Mouse (Mus musculus) heart, embryonic 15.5 days (tissue): Measurements from ENCODE around the gene Wdr95. TPM values are rescaled to one million over a fixed set of nuclear protein-coding genes. Genes with fewer than 3 reads are reported as not detected.

Experiments
- ATAC-seq: fragments of 200-750 bp; cut with Nextera tagmentation; replicated peaks from 2 replicates; pipeline ENCODE4 v1.8.0; 2017; ENCODE audit warnings: low read depth, moderate TSS enrichment; ENCODE audit not compliant: insufficient number of reproducible peaks, insufficient read depth, low FRiP score
- H3K27ac ChIP-seq: fragments of 300-500 bp; sonication (generic); 2 replicates; pipeline ENCODE4 v1.5.1; 2015; ENCODE audit warnings: mild to moderate bottlenecking, inconsistent platforms
- H3K27me3 ChIP-seq: fragments of 300-500 bp; sonication (generic); 2 replicates; pipeline ENCODE4 v1.6.1; 2015; ENCODE audit warnings: inconsistent platforms
- H3K36me3 ChIP-seq: fragments of 300-500 bp; sonication (generic); 2 replicates; pipeline ENCODE4 v1.6.1; 2015; ENCODE audit warnings: mild to moderate bottlenecking, inconsistent platforms
- H3K4me1 ChIP-seq: fragments of 300-500 bp; sonication (generic); replicated peaks from 2 replicates; pipeline ENCODE4 v1.6.1; 2015; ENCODE audit warnings: inconsistent platforms
- H3K4me2 ChIP-seq: fragments of 300-500 bp; sonication (generic); 2 replicates; pipeline ENCODE4 v1.6.1; 2015; ENCODE audit warnings: inconsistent platforms, mild to moderate bottlenecking, moderate library complexity
- H3K4me3 ChIP-seq: fragments of 300-500 bp; sonication (generic); 2 replicates; pipeline ENCODE4 v1.5.1; 2015; ENCODE audit warnings: mild to moderate bottlenecking, inconsistent platforms
- H3K9ac ChIP-seq: fragments of 300-500 bp; sonication (generic); 2 replicates; pipeline ENCODE4 v1.6.1; 2015; ENCODE audit warnings: mild to moderate bottlenecking, inconsistent platforms
- H3K9me3 ChIP-seq: fragments of 300-500 bp; sonication (generic); replicated peaks from 2 replicates; pipeline ENCODE4 v1.6.1; 2016; ENCODE audit warnings: inconsistent platforms
- WGBS: fragments of 180-500 bp; shearing (Covaris S2); methylation state at CpG from one replicate; pipeline ENCODE4 v1.1.7; 2015; ENCODE audit warnings: mixed read lengths; 5-methylcytosine and 5-hydroxymethylcytosine counted together
- polyA plus RNA-seq: library from polyadenylated mRNA; unstranded; fragments of >200 nt; fragmentation: Nextera tagmentation; extraction: Ambion mirVana; gene quantifications from 2 replicates; pipeline ENCODE4 v1.2.1, GENCODE M21; 2015

Gene Wdr95
- polyA plus RNA-seq, 1 experiment from 2014 or later = not detected

DNA sequence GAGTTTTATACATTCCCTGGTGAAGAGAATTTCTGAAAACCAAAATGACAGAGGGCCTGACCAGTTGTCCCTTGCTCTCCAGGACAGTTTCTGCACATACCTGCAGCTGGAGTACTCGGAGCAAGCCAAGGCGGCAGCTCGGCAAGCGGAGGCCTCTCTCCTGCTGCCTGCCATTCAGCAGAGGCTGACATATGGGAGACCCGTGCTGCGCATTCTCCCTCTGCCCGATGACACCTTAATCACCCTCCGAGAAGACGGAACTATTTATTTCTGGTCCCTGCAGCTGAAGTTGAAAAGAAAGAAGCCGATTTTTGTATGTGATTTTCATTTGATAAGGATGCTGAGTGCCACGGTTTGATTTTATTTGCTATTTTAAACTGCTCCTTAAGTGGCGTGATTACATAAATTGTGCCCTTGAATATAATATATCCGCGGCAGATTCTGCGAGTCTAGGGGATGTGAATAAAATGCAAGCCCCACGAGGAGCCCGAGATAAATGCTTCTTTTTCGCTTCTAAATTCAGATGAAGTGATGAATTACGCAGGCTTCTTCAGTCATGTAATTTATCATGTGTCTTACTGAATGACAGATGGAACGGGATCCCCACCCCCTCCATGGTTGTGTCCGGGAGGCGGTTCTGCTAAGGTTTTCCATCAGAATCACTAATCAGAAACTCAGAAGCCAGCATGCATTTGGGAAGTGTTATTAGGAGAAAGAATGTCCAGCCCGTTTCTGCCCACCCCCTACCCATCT, 24.9 kb upstream of the Wdr95 start:
- no peak overlapping the region for H3K27ac ChIP-seq
- ATAC-seq = no peak
- peaks cover 2% of the 10 kb centered on the region; the same call in 1 of the 2 replicates for H3K4me1 ChIP-seq
- no peaks in the 10 kb centered on the region for H3K9me3 ChIP-seq
- no peak overlapping the region for H3K9ac ChIP-seq
- no peak overlapping the region for H3K4me2 ChIP-seq
- H3K27me3 ChIP-seq = no peaks in the 10 kb centered on the region
- no peak overlapping the region for H3K4me3 ChIP-seq
- no peaks in the 10 kb centered on the region for H3K36me3 ChIP-seq
- WGBS = 72% methylated on average over 23 of the region's 23 CpGs

DNA sequence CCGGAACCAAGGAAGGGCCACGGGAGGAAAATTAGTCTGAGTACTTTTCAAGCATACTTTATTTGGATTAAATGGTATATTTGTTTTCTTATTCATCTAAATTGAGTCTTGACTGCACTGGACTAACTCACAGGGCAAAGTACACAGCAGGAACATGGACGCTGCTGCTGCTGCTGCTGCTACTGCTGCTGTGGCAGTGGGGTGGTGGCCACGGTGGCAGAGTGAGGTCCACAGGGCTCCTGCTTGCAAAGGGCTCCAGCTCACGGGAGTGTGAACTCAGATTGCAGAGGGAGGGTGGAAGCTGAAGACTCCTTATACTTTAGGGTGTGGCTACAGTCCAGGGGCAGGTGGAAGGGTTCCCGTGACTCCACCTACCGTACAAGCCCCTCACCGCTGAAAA, 23.5 kb upstream of the Wdr95 start:
- H3K4me3 ChIP-seq = no peak overlapping the region
- no peak for ATAC-seq
- no peak overlapping the region for H3K4me2 ChIP-seq
- WGBS = 79% methylated on average over 8 of the region's 8 CpGs
- H3K36me3 ChIP-seq = no peaks in the 10 kb centered on the region
- no peaks in the 10 kb centered on the region for H3K27me3 ChIP-seq
- peaks cover 4% of the 10 kb centered on the region; the same call in 1 of the 2 replicates for H3K4me1 ChIP-seq
- no peak overlapping the region for H3K9ac ChIP-seq
- H3K27ac ChIP-seq = no peak overlapping the region
- no peaks in the 10 kb centered on the region for H3K9me3 ChIP-seq

DNA sequence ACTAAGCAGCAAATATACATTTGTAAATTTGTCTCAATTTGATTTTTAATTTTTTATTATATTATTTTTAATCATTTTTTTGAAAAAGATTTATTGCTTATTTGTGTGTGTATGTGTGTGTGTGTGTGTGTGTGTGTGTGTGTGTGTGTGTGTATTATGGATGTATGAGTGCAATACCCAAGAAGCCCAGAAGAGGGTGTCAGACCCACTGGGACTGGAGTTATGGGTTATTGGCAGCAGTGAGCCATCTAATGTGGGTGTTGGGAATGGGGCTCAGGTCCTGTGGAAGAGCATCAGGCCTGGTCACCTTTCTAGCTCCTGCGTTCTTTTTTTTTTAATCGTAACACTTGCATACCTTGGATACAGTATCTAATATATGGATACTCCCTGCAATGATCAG, 22.4 kb upstream of the Wdr95 start:
- 99% methylated on average over 2 of the region's 2 CpGs for whole genome bisulfite sequencing
- Histone ChIP-seq H3K4me2 (no peak overlapping the region), H3K9ac (no peak overlapping the region), H3K27me3 (no peaks in the 10 kb centered on the region), H3K4me1 (peaks cover 4% of the 10 kb centered on the region; the same call in 1 of the 2 replicates), H3K9me3 (no peaks in the 10 kb centered on the region), H3K4me3 (no peak overlapping the region), H3K36me3 (no peaks in the 10 kb centered on the region), H3K27ac (no peak overlapping the region)
- ATAC-seq = no peak

- Histone ChIP-seq H3K4me1 (peaks cover 6% of the 10 kb centered on the region), H3K9ac (no peak overlapping the region), H3K4me3 (no peak overlapping the region), H3K4me2 (no peak overlapping the region), H3K9me3 (no peaks in the 10 kb centered on the region), H3K27me3 (no peaks in the 10 kb centered on the region), H3K27ac (no peak overlapping the region), H3K36me3 (no peaks in the 10 kb centered on the region)
- ATAC-seq = peak; percentile 43
- WGBS = 48% methylated on average over 20 of the region's 20 CpGs
Observed at GRCm38 (mm10) chr5:149508094-149509029, 20.1 kb upstream of the Wdr95 start.

GRCm38 (mm10) chr5:149510323-149510722, 18.2 kb upstream of the Wdr95 start:
- Histone ChIP-seq H3K9me3 (no peaks in the 10 kb centered on the region), H3K27me3 (no peaks in the 10 kb centered on the region), H3K9ac (no peak overlapping the region), H3K4me2 (no peak overlapping the region), H3K4me1 (peaks cover 22% of the 10 kb centered on the region), H3K27ac (no peak overlapping the region), H3K36me3 (no peaks in the 10 kb centered on the region), H3K4me3 (no peak overlapping the region)
- 75% methylated on average over 13 of the region's 13 CpGs for WGBS
- ATAC-seq = no peak

- H3K9ac ChIP-seq = no peak overlapping the region
- peaks cover 22% of the 10 kb centered on the region for H3K4me1 ChIP-seq
- WGBS = 58% methylated on average over 3 of the region's 3 CpGs
- H3K36me3 ChIP-seq = no peaks in the 10 kb centered on the region
- no peak overlapping the region for H3K4me2 ChIP-seq
- H3K4me3 ChIP-seq = no peak overlapping the region
- no peak for ATAC-seq
- no peaks in the 10 kb centered on the region for H3K9me3 ChIP-seq
- H3K27ac ChIP-seq = no peak overlapping the region
- no peaks in the 10 kb centered on the region for H3K27me3 ChIP-seq
Observed at GRCm38 (mm10) chr5:149512695-149513094, 15.8 kb upstream of the Wdr95 start.

DNA sequence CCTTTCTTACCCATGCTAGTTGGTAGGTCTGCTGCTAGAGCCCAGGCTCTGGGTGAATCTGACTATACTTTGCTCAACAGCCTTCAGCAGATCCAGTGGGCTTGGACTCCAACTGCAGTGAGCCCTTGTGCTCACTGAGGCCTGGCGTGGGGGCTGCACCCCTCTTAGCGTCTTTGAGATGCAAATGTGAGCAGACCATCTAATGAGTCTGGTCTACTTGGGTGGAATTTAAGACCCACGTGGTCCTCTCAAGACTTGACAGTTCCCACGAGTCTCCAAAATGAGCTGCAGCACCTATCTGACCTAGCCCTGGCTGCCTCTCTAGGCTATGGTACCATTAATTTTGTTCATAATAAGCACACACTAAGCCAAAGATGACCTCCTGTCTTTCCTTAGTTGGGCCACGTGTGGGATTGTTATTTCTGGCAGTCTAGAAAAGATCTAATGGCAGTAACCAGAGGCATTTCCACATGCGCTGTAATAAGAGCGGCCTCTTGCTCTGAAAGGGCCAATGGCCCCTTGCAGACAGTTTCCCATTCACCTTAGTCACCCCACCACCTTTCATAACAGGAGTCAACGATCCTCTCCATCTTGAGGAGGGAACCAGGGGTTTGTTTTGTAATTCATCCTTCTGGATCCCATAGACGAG, 14.9 kb upstream of the Wdr95 start:
- WGBS = 44% methylated on average over 9 of the region's 9 CpGs
- no peaks in the 10 kb centered on the region for H3K9me3 ChIP-seq
- peaks cover 20% of the 10 kb centered on the region for H3K4me1 ChIP-seq
- peak overlapping the region; percentile 47 for H3K4me2 ChIP-seq
- peak overlapping the region; percentile 22; the same call in 1 of the 2 replicates for H3K4me3 ChIP-seq
- H3K36me3 ChIP-seq = no peaks in the 10 kb centered on the region
- H3K27ac ChIP-seq = peak overlapping the region; percentile 73
- ATAC-seq = no peak
- no peak overlapping the region for H3K9ac ChIP-seq
- H3K27me3 ChIP-seq = no peaks in the 10 kb centered on the region

DNA sequence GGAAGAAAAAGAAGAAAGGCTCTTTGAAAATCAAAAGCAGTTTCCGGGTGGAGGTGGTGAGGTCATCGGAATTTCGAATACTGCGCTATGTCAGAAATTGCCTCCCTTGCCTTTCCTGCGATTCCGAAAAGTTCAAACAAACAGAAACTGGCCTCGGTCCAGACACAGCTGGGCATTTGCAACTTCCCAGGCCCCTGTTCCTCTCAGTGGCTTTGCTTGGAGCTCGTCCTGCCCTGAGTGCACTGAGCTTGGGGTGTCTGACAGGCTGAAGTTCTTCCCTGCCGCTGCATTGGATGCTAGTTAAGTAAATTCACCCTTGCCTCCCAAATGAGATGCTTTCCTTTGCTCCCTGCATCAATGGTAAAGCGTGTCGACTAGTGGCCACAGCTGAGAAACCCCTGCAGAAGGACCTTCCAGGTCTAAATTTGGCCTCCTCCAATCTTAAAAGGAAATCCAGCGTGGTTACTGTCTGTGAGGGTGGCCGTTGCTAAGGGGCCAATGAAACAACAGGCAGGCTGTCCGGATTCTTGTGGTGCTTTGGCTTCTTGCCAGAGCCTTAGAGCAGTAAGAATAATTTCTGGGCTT, 14.3 kb upstream of the Wdr95 start:
- no peaks in the 10 kb centered on the region for H3K36me3 ChIP-seq
- H3K9me3 ChIP-seq = no peaks in the 10 kb centered on the region
- H3K27ac ChIP-seq = peak overlapping the region; percentile 73
- peak overlapping the region; percentile 47 for H3K4me2 ChIP-seq
- peaks cover 17% of the 10 kb centered on the region for H3K4me1 ChIP-seq
- WGBS = 10% methylated on average over 14 of the region's 14 CpGs
- H3K27me3 ChIP-seq = no peaks in the 10 kb centered on the region
- peak overlapping the region; percentile 22 for H3K4me3 ChIP-seq
- H3K9ac ChIP-seq = no peak overlapping the region
- ATAC-seq = no peak; the same call in 1 of the 2 replicates

GRCm38 (mm10) chr5:149514890-149515289, 13.6 kb upstream of the Wdr95 start:
- Histone ChIP-seq H3K27ac (peak overlapping the region; percentile 73; the same call in 1 of the 2 replicates), H3K36me3 (no peaks in the 10 kb centered on the region), H3K4me3 (no peak overlapping the region), H3K4me2 (no peak overlapping the region), H3K9ac (no peak overlapping the region), H3K9me3 (no peaks in the 10 kb centered on the region), H3K27me3 (no peaks in the 10 kb centered on the region), H3K4me1 (peaks cover 17% of the 10 kb centered on the region)
- ATAC-seq = no peak; the same call in 1 of the 2 replicates
- WGBS = 45% methylated on average over 3 of the region's 3 CpGs

- ATAC-seq = no peak
- Histone ChIP-seq H3K27me3 (peaks cover 12% of the 10 kb centered on the region; the same call in 1 of the 2 replicates), H3K9ac (no peak overlapping the region), H3K36me3 (no peaks in the 10 kb centered on the region), H3K27ac (no peak overlapping the region), H3K9me3 (no peaks in the 10 kb centered on the region), H3K4me1 (peaks cover 21% of the 10 kb centered on the region), H3K4me3 (no peak overlapping the region), H3K4me2 (no peak overlapping the region)
- WGBS = 67% methylated on average over 6 of the region's 6 CpGs
Observed at GRCm38 (mm10) chr5:149517116-149517515, 11.4 kb upstream of the Wdr95 start.

DNA sequence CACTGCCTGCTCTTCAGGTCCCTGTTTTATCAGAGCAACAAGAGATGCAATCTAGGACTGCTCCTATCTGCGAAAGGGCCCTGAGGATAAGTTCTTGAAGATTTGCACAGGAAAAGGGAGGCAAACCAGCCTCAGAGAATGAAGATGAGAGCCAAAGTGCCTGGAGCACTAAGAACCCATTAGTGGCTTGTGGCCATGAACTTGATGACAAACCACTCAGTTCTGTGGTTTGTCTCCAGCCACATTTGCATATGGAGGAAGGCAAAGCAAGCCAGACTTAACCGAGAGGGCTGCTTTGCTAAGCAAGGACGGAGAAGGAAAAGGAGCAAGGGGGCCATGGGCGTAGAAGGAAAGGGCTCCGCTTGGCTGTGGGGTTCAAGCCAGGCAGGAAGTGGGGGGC, 7.7 kb upstream of the Wdr95 start:
- no peak for ATAC-seq
- H3K36me3 ChIP-seq = no peaks in the 10 kb centered on the region
- no peak overlapping the region for H3K4me3 ChIP-seq
- peaks cover 21% of the 10 kb centered on the region for H3K4me1 ChIP-seq
- 77% methylated on average over 5 of the region's 5 CpGs for WGBS
- no peak overlapping the region for H3K4me2 ChIP-seq
- H3K9me3 ChIP-seq = no peaks in the 10 kb centered on the region
- no peak overlapping the region for H3K9ac ChIP-seq
- peaks cover 23% of the 10 kb centered on the region for H3K27me3 ChIP-seq
- no peak overlapping the region for H3K27ac ChIP-seq
